Mouse (Mus musculus): ENCODE results near the gene Snx6. TPM values are rescaled to one million over a fixed set of nuclear protein-coding genes. Genes with fewer than 3 reads are reported as not detected.
"Not testable (repeated sequence)": the region's sequence is repeated elsewhere in the genome, so short reads cannot be mapped to it uniquely, and the experiment has no call there.

Gene Snx6
- 54.1 and 58.4 TPM in 2 replicates for total RNA-seq (2021)
- long read RNA-seq, experiment 1, transcript Snx6-201 (14 exons, 1,928 nt), result major isoform, 141 of 188 reads
- long read RNA-seq, experiment 1, partial matches to known transcripts, result 32 of 188 reads
- long read RNA-seq, experiment 1, other reads (novel, unspliced or antisense), result 15 of 188 reads
- long read RNA-seq, experiment 2, transcript Snx6-201 (14 exons, 1,928 nt), result major isoform, 72 of 104 reads
- long read RNA-seq, experiment 2, partial matches to known transcripts, result 21 of 104 reads
- long read RNA-seq, experiment 2, other reads (novel, unspliced or antisense), result 11 of 104 reads

- peak; percentile 93 for DNase-seq
Measured at GRCm38 (mm10) chr12:54795153-54795998, at the start of gene Snx6. Gene Snx6, minus strand, starts transcription at chr12:54795703.

DNA sequence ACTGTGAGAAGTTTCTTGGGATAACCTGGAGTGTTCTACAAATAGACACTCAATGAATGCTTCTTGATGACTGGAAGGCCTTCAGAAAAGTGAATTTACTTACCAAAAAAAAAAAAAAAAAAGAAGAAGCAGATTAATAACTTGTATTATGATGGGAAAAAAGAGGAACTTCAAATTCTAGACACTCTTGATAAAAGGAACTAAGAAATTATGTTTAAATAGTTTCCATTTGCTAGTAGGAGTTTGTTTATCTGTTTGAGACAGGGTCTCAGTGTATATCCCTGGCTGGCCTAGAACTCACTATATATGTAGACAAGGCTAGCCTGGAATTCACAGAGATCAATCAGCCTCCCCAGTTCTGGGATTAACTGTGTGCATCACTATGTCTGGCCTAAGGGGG lies 48.9 kb upstream of the Snx6 start:
- DNase-seq, result no peak

- DNase-seq, result no peak
Measured at GRCm38 (mm10) chr12:54841576-54841975, 46.1 kb upstream of the Snx6 start.

GRCm38 (mm10) chr12:54839815-54840214 lies 44.3 kb upstream of the Snx6 start:
- DNase-seq, result no peak

- no peak for DNase-seq
Measured at GRCm38 (mm10) chr12:54838931-54839330, 43.4 kb upstream of the Snx6 start.

GRCm38 (mm10) chr12:54835608-54836570 lies 40.4 kb upstream of the Snx6 start:
- DNase-seq, result no peak

DNA sequence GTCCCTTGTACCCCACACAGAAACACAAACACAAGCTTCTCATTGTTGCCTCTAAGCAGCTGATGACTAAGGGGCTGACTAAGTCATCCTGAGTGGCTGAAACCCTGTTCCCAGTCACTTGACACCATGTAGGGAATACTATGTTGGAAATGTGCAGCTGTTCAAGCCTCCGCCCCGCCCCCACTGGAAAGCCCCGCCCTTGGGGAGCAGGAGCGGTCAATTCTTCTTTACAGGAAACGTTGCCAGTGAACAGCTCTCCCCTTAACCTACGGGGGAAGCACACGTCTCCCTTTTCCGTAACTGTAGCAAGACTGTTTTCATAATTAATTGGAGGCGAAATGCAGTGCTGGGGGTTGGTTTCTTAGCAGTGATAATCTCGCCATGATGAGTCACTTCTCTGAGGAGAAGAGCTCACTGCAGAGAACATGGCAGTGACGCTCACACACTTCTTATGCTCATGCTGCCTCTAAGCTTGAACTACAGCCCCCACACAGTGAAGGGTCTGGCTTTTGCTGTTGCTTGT lies 39.5 kb upstream of the Snx6 start:
- peak; percentile 88 for DNase-seq

DNA sequence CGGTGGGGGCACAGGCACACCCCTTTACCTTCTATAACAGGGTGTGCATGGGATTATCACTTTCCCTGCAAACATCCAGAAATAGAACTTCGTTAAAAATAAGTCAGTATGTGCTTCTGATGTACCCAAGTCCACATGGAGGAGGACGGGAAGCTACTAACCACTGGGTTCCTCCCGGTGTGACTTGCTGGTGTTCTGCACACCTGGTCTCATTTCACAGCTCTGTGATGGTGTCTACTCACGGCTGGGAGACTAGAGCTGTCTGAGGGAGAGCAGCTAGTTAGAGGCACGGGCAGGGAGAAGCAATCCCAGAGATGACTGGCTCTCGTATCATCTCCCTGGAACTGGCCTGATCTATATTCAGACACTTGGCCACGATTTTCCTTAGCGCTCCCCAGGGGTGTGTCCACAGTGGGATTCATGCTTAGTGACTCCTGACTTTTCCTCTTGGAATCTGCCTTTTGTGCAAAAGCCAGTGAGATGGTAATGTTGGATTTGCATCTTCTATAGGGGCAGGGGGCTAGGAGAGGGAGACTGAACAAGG lies 38.4 kb upstream of the Snx6 start:
- no peak for DNase-seq

DNA sequence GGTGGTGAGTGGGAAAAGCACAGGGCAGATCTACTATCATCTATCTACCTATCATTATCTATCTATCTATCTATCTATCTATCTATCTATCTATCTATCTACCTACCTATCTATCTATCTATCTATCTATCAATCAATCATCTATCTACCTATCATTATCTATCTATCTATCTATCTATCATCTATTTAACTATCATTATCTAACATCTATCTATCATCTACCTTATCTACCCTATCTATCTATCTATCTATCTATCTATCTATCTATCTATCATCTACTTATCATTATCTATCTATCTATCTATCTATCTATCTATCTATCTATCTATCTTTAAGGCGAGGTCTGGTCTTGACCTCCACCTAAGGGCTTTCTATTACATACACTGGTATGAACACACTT lies 36.4 kb upstream of the Snx6 start:
- not testable (repeated sequence) for DNase-seq

DNA sequence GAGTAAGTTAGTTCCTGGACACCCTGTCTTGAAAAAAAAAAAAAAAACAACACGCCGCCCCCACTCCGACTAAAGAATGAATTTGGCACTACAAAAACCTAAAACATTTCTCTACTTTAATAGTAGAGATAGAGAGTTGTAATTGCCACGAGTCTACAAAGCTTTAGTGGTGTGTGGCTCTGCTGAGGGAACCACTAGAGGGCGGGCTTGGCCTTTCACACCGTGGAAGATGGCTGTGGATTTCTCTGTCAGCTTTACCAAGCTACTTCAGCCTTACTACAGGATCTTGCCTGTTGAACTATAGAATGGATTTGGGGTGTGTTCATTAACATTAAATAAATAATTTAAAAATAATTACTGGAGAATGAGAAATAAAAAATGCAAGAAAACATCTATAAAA lies 35.1 kb upstream of the Snx6 start:
- peak; percentile 88 for DNase-seq

DNA sequence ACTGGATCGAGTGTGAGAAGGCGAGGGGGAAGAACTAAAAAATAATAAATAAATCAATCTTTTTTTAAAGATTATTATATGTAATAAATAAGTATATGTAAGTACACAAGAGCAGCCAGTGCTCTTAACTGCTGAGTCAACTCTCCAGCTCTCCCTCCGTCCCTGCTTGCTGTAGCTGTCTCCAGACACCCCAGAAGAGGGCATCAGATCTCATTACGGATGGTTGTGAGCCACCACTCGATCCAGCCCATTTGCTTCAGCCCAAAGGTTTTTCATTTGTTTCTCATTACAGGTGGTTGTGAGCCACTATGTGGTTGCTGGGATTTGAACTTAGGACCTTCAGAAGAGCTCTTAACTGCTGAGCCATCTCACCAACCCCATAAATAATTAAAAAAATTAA lies 34.4 kb upstream of the Snx6 start:
- DNase-seq, result no peak

GRCm38 (mm10) chr12:54828043-54828442 lies 32.5 kb upstream of the Snx6 start:
- DNase-seq, result no peak

DNA sequence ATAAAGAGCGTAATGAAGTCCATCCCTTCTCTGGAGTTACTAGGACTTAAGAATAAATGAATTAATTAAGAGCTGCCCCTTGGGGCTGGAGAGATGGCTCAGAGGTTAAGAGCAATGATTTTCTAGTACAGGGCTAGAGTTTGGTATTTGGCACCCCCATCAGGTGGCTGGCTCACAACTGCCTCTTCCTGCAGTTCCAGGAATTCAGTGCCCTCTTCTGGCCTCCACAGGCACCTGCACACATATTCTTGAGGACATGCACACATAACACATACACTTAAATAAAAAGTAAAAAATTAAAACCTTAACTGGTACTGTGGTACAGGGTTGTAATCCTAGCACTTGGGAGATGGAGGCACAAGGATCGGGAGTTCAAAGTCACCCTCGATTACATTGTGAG lies 29.7 kb upstream of the Snx6 start:
- DNase-seq, result peak; percentile 11

- no peak for DNase-seq
Measured at GRCm38 (mm10) chr12:54822836-54823426, 27.4 kb upstream of the Snx6 start.

DNA sequence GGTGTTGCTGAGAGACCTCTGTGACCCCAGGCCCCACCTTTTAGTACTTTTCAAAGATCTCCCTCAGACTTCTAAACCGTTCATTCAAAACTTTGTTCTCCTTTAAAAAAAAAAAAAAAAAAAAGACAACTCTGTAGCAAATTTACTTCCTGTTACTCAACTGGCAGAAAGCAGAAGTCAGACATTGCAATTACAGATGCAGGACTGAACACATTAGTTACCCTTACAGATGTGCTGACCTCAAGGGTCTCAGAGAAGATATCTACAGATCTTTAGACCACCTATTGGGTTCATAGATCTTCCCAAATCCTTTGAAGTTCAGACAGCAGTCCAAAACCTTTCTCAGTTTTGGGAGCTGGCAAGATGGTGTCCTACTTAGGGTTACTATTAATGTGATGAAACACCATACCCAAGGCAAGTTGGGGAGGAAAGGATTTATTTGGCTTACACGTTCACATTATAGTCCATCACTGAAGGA lies 25.2 kb upstream of the Snx6 start:
- no peak for DNase-seq

- no peak for DNase-seq
Measured at GRCm38 (mm10) chr12:54819181-54819935, 23.9 kb upstream of the Snx6 start.

GRCm38 (mm10) chr12:54810142-54810541 lies 14.6 kb upstream of the Snx6 start:
- no peak for DNase-seq

GRCm38 (mm10) chr12:54807481-54807880 lies 12.0 kb upstream of the Snx6 start:
- DNase-seq, result no peak

- no peak for DNase-seq
Measured at GRCm38 (mm10) chr12:54806131-54806530, 10.6 kb upstream of the Snx6 start.

DNA sequence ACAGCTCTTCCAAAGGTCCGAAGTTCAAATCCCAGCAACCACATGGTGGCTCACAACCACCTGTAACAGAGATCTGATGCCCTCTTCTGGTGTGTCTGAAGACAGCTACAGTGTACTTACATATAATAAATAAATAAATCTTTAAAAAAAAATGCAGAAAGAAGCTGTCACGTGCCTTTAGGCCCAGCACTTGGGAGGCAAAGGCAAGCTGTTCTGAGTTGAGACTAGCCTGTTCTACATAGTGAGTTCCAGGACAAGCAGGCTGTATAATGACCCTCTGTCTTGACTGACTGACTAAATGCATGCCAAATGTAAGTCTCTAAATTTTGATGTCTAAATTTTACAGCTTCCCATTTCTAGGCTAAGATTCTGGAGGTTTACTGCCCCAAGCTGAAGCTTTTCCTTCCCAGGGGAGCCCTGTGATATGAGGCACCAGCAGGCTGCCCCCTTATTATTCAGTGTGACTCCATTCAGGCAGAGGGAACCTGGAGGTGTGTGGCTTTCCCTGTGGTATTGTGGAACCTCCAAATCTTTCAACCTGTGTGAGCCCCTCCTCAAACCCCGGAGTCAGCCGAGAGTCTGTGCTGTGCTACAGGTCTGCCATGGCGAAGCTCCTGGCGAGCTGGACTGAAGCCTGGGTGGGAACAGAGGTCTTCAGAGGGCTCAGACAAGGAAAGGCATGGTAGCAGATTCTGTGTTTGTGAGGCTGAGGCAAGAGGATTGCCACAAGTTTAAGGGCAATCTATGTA lies 9.9 kb upstream of the Snx6 start:
- no peak for DNase-seq
